Mouse (Mus musculus) olfactory bulb, adult 2 months (tissue): Measurements from ENCODE around the gene Cic.

Experiments
- CTCF ChIP-seq: fragments of 200-500 bp; IDR thresholded peaks from 2 replicates; pipeline ENCODE4 v1.5.1; 2012; ENCODE audit warnings: low read depth, mild to moderate bottlenecking, low read length, moderate library complexity; ENCODE audit not compliant: insufficient read depth
- POLR2A ChIP-seq: fragments of 200-500 bp; IDR thresholded peaks from 2 replicates; pipeline ENCODE4 v1.6.1; 2012; ENCODE audit warnings: mild to moderate bottlenecking, low read depth, low read length, moderate library complexity; ENCODE audit not compliant: insufficient read depth

DNA sequence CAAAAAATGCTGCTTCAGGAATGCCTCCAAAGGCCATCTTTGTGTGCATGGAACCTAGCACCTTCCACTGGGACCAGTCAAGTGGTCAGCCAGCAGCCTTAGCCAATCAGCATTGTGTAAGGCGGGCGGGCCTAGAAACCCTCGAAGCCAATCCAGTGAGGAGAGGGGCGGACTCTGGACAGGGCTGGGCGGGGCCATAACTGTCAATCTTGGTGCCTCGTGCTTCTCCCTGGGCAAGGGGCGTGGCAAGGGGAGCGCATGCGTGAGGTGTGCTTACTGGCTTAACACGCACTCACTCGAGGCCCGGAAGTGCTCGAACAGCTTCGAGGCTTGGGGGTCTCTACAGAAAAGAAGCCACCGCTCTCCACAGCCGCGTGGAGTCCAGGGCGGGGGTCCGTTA, 33.6 kb downstream of the Cic start, which contains the start of gene Prr19:
- no peak for TF ChIP-seq CTCF
- TF ChIP-seq POLR2A = no peak
